Mouse (Mus musculus): ENCODE data around the gene Heg1. TPM values are rescaled to one million over a fixed set of nuclear protein-coding genes. Genes with fewer than 3 reads are reported as not detected.

The Heg1 gene
- total RNA-seq, 1 experiment from 2014 or later, result 38.1 TPM

DNA sequence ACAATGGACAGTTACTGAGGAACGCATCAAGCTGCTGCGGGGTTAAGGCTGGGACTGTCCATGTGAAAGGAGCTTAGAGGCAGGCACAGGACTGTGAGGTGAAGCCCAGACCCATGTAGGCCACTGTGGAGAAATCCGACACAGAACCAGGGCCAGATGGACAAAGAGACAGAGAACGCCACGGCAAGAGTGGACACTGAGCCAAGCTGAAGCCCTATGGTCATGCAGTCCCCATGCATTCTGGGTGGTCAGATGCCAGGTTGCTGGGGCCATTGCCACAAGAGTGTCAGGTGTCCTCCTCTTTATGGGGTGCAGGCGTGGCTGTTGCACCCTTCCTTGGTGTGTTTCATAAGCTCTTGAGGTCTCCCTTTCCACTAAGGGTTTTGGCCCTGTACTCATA, 49.7 kb downstream of the Heg1 start:
- ATAC-seq (ENCODE audit: extremely low read depth, insufficient number of reproducible peaks, low FRiP score, poor library complexity, severe bottlenecking), result no peak

DNA sequence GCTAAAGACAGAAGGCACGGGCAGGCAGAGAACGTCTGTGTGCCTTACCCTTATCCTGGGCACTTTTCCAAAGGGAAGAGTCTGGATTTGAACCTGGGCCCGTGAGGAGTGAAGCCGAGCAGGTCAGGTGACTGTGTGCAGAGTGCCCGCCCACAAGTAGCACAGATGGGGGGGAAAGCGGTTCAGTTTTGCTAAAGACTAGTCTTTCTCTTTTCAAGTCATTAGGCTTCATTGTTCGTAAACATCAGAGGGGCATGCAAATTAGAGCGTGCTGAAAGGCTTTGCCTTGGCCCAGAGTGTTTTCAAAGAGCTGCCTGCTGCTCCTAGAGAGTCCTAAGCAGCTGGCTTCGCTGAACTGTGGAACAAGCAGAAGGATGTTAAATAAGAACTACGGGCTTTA, 50.4 kb downstream of the Heg1 start:
- peak; percentile 40; the same call in 1 of the 2 replicates for ATAC-seq (ENCODE audit: extremely low read depth, insufficient number of reproducible peaks, low FRiP score, poor library complexity, severe bottlenecking)

DNA sequence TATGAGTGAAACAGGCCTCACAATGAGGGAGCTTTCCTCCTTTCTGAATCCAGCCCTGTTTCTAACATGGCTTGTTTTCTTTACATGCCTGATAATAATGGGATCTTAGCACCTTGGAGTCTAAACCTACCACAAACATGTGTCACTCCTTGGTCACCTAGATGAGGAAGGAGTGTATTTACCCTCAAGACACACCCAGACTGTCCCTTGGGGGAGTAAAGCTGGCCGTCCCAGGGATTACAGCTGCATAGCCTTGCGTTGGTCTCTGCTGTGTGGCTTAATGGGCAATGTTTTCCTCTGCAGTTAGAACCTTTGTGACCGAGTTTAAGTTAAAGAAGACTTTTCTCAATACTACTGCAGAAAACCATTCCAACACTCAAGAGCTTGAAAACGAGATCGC, 51.1 kb downstream of the Heg1 start:
- ATAC-seq (ENCODE audit: extremely low read depth, insufficient number of reproducible peaks, low FRiP score, poor library complexity, severe bottlenecking), result no peak

DNA sequence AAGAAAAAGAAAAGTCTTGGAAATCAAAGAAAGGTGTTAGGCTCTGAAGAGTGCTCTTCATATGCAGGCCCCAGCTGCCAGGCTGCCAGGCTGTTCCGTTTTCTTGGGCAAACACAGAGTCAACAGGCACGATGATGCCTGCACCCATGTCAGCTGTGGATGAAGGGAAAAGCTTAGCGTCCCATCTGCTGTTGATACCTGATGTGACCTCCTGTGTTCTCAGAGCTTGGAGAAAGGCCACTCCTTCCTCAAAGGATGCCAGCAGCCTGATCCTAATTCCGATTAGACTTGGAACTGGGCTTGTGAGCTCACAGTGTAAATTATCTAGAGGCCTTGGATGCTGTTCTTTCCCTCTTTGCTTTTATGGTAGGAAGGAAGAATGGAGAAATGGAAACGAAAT, 51.6 kb downstream of the Heg1 start:
- ATAC-seq (ENCODE audit: extremely low read depth, insufficient number of reproducible peaks, low FRiP score, poor library complexity, severe bottlenecking), result no peak

DNA sequence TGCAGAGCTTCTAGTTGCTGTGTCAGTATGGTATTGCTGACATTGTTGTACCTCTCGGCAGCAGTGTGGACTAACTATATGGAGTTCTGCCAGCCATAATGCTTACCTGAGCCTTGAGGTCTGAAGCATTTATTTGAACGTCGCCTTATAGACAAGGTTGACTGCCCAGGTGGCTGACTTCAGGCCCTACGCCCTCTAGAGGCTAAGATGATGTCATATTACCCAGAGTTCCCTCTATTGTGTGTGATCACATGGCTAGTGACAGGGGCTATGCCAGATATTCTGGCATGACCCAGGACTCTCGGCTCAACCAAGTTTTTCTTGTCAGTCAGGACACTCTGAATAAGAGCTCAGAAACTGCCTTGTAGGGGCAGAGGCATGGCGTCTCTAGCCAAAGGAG, 52.6 kb downstream of the Heg1 start:
- ATAC-seq (ENCODE audit: extremely low read depth, insufficient number of reproducible peaks, low FRiP score, poor library complexity, severe bottlenecking), result peak; percentile 29; the same call in 1 of the 2 replicates

DNA sequence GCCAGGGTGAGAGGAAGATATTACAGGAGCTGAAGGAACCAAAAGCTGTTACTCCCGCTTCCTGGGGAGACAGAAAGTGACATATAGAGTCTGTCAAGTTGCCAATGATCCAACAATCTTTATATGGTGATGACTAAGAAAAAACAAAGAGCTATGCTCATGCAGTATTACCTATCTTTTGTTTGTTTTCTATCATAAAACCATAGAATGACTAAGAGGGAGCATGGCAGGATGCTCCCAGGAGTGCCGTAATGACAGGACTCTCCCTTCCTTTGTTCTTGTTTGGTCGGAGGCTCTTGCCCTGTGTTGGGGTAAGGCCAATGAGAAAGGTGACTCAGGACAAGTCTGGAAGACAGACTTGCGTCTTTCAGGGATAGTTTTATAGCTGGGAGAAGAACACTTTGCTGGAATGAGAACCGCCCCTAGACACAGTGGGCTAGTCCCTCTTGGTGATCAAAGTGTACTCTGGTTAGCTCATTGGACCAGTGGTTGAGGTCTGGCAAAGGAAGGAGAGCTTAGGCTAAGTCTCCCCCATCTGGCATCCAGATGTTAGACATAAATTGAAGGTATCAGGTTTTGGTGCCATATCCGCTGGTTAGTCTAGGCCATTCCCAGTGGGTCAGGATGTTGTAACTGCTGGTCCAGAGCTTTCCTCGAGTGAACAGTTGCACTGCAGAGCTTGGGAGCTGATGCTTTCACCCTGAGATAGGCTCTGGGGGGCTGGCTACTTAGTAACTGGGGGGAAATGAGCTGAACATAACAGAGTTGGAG, 55.0 kb downstream of the Heg1 start:
- ATAC-seq (ENCODE audit: extremely low read depth, insufficient number of reproducible peaks, low FRiP score, poor library complexity, severe bottlenecking), result no peak

DNA sequence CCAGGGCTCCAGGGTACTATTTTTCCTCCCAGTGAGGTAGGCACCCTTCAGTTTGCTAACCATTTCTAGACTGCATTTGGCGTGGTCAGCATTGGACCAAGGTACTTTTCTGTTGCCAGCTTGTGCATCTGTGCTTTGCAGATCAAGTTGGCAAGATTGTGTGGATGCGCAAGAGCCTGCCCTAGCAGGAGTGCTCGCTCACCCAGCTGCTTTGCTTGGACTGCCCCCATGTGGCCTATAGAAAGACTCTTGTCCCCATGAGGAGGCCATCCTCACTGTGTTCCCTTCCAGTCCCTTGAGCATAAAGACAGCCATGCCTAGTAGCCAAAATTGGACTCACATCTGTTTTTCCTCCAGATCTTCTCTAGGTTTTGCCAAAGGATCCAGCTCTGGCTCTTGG, 55.6 kb downstream of the Heg1 start:
- peak; percentile 57; the same call in 1 of the 2 replicates for ATAC-seq (ENCODE audit: extremely low read depth, insufficient number of reproducible peaks, low FRiP score, poor library complexity, severe bottlenecking)

DNA sequence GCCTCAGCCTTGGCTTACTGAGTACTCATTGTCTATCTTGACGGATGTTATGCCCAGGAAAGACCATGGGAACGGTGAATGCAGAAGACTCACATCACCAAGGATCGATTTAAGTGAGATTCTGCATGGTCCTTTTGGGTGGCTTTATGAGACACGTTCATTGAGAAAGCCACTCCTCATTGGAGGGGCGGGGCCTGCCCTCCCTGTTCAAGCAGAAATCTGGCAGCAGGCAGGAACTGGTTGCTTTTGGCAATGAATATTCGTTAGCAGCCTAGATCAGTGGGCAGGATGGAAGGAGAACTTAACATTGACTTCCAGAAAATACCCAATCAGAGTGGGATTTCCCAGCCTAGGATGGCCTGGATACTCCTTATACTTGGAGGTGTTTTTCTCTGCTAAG, 56.2 kb downstream of the Heg1 start:
- ATAC-seq (ENCODE audit: extremely low read depth, insufficient number of reproducible peaks, low FRiP score, poor library complexity, severe bottlenecking), result no peak

DNA sequence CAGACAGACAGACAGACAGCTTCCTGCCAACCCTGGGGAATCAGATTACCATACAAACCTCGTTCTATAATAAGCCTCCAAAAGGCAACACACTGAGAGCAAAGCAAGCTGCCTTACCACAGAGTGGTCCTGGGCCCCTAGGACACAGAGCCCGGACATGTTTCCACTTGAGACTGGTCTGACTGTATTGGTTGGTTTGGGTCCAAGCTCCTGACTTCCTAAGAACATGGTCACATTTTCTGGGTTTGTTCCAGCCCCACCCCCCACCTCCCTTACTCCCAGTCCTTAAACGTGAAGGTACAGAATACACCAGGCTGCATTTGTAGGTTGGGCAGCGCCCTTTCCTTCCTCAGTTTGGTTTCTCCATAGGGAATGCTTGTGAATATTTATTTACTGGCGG, 57.6 kb downstream of the Heg1 start:
- no peak for ATAC-seq (ENCODE audit: extremely low read depth, insufficient number of reproducible peaks, low FRiP score, poor library complexity, severe bottlenecking)

DNA sequence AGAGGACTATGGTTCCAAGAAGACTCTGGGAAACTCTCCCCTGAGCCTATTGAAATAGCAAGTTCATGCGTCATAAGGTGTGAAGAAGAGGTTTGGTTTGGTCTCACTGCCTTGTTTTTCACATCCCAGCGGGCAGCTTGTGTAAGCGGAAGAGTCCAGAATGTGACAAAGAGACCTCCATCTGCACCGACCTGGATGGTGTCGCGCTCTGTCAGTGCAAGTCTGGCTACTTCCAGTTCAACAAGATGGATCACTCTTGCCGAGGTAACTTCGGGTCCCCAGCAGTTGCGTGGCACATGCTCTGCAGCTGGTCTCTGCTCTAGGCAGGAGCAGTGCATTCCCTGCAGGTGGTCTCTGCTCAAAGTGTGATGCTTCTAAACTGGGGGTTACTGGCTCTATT, 58.1 kb downstream of the Heg1 start:
- no peak for ATAC-seq (ENCODE audit: extremely low read depth, insufficient number of reproducible peaks, low FRiP score, poor library complexity, severe bottlenecking)

DNA sequence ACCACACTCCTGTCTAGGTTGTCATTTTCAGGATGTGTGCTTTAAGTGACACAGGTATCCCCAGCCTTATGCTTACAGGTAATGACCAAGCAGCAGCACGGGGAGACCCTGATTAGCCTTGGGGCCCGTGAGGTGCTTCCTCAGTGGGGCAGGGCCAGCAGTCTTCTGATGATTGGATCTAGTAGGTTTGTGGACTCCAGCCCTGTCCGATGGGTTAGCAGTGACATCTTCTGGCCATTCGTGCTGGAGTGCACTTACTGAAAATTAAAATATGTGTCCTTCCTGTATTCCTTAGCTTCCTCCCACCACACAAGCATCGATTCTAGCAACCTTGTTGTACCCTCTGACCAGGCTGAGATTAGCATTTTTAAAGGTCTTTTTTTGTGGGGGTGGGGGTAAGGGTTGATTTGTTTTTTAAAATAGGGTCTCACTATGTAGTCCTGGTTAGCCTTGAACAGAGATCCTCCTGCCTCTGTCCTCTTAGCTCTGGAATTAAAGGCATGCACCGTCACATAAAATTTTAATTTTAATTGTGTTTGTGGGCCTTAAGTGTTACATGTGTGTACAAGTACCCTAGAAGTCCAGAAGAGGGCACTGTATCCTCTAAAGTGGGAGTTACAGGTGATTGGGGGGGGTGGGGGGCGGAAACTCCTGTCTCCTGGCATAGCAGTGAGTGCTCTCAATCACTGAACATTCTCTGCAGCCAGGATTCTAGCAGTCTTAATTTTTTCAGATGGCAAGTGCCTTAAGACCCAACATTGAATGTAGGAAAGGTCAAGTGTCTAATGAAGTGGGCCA, 60.7 kb downstream of the Heg1 start:
- peak; percentile 61 for ATAC-seq (ENCODE audit: extremely low read depth, insufficient number of reproducible peaks, low FRiP score, poor library complexity, severe bottlenecking)

DNA sequence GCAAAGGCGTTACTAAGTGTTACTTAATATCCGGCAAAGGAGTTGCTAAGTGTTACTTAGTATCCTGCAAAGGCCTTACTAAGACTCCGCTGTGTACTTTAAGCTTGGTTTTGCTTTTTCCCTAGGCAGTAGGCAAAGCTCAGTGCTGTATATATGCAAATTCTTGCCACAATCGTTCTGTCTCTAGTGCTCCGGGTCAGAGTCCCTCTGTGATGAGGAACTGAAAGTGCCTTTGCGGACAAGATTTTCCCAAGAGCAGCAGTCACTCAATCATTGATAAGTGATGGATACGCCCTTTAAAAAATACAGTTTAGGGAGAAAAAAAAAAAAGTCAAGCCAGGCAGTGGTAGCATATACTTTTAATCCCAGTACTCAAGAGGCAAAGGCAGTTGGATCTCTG, 61.3 kb downstream of the Heg1 start:
- ATAC-seq (ENCODE audit: extremely low read depth, insufficient number of reproducible peaks, low FRiP score, poor library complexity, severe bottlenecking), result peak; percentile 72

DNA sequence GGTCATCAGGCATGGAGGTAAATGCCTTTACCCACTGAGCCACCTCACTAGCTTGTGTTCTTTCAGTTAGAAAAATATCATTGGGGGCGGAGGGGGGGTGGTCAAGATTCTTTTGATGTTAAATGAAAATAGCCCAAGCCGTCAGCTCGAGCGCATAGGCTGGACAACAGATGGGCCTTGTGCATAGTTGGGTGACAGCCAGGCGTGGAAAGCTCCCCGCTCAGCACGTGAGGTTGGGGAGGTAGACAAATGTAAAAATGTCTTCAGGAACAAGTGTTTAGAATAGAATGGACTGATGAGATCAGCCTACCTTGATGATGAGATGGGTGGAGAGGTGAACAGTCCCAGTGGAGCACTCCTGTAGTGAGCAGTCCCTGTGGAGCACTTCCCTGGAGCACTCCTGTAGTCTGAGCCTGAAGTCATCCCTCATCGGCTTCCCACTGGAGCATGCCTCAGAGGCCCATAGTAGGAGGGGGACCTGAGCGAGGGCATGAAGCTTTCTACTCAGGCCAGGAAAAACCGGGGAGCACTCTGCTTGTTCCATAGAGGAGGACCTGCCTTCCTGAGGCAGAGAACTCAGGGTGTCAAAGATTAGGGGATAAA, 62.0 kb downstream of the Heg1 start:
- no peak for ATAC-seq (ENCODE audit: extremely low read depth, insufficient number of reproducible peaks, low FRiP score, poor library complexity, severe bottlenecking)

DNA sequence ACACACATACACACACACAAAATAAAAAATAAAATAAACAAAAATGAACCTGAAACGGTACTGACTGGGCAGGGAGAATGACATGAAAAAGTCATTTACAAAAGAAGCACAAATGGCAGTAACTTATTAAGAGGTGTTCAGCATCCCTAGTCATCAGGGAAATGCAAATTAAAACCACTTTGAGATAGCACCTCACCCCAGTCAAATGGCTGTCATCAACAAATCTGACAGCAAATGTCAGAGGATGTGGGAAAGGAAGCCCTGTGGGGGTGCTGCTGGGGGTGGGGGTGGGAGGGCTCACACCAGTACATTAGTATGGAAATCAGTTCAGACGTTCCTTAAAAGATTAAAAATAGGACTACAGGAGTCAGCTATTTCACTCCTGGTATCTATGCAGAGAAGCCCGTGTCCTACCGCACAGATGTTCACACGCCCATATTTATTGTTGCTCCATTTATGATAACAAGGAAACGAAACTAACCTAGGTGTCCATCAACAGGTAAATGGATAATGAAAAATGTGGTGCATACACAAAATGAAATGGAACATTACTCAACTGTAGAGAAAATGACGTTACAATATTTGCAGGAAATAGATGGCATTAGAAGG, 63.3 kb downstream of the Heg1 start:
- no peak for ATAC-seq (ENCODE audit: extremely low read depth, insufficient number of reproducible peaks, low FRiP score, poor library complexity, severe bottlenecking)

DNA sequence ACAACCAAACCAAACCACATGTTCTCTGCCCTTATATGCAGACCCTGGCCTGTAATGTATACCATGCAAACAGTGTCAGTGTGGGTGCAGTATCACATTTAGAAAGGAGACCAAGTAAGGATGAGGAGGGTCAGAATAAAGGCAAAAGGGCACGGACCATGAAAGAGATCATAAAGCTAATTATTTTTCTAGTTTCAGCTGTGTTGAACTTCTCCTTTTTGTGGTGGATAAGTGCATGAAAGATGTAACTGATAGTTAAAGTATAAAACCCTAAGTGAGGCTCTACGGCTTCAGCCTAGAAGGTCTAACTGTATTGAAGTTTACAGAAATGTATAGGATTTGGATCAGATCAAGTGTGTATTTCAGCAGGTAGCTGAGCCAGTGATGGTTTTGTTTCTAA, 63.8 kb downstream of the Heg1 start:
- ATAC-seq (ENCODE audit: extremely low read depth, insufficient number of reproducible peaks, low FRiP score, poor library complexity, severe bottlenecking), result no peak

DNA sequence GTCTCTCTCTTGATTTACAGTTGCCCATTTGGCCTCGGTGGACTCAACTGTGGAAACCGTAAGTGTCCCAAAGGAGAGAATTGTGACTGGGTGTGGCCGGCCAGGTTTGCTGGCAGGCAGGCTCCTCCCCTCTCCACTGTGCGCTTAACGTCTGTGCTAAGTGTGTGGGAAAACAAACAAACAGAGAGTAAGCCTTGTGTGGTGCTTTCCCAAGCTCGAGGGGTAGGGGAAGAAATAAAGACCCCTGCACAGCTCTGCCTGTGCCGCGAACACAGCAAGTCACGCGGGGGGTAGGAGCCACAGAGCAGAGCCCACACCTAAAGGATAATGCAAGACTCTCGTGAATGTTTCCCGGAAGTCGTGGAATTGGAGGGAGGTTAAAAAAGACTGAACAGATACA, 67.0 kb downstream of the Heg1 start:
- ATAC-seq (ENCODE audit: extremely low read depth, insufficient number of reproducible peaks, low FRiP score, poor library complexity, severe bottlenecking), result no peak

DNA sequence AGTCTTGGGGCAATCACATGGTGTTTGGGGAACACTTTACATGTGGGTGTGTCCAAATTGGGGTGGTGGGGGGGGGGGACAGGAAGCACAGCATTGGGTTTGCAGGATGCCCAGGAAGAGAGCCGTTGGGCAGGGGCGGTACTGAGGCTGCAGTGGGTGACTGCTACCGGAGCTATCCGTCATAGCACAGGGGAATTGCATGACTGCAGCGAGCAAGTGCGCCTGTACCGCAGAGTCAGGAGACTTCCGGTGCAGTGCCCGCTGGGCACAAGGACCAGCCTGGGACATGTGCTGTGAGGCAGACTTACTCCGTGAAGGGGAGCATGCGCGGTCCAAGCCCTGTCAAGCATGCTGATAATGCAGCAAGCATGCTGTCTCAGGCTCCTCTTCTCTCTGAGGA, 67.4 kb downstream of the Heg1 start:
- peak; percentile 83 for ATAC-seq (ENCODE audit: extremely low read depth, insufficient number of reproducible peaks, low FRiP score, poor library complexity, severe bottlenecking)

DNA sequence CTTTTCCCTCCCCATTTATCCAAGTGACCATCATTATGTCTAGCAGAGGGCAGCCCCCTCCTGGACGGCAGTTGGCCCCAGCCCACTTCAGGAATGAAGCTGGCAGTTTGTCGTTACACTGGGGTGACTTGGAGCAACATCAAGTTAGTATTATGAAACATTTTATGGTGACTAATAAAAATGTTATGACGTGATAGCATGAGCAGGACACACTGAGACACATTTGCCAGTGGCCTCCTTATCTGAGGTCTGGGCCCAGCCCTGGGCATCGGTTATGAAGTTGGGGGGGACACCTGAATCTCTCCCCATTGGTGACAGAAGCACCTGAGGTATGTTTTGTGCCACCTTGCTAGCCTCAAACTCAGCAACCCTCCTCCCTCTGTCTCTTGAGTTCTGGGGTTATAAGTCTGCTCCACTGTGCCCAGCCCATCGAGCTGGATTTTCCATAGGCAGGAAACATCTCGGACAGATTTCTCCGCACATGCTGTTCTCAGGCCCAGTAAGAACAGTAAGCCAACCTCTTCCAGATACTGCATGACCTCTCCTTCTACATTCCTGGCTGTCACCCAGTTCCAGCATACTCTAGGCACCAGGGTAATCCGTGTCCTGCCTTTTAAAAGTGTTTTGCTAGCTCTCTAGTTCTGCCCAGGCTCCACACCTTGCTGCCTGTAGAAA, 68.9 kb downstream of the Heg1 start:
- ATAC-seq (ENCODE audit: extremely low read depth, insufficient number of reproducible peaks, low FRiP score, poor library complexity, severe bottlenecking), result no peak

DNA sequence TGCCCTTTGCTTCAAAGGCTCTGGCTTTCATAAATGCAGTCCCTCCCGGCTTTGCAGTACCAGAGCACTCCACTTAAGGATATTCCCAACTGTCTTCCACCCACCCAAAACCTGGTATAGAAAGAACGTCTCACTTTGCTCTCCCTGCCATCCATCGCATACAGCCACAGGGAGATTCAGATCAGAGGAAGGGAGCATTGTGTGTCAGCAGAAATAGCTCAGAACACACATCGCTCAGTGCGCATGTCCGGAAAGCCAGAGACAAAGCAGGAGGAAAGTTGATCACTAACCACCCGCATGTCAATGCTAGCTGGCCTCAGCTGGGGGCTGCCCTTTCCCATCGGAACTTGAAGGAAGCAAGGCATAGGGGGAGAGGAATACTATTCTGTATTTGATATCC, 71.1 kb downstream of the Heg1 start:
- ATAC-seq (ENCODE audit: extremely low read depth, insufficient number of reproducible peaks, low FRiP score, poor library complexity, severe bottlenecking), result no peak
